Mouse (Mus musculus) midbrain, embryonic 10.5 days (tissue): ENCODE measurements around the gene Mak. TPM values are rescaled to one million over a fixed set of nuclear protein-coding genes. Genes with fewer than 3 reads are reported as not detected.
"Not testable (repeated sequence)": the region's sequence is repeated elsewhere in the genome, so short reads cannot be mapped to it uniquely, and the experiment has no call there.

Experiments used
- DNase-seq: peaks from one replicate; pipeline ENCODE4 v3.0.0-alpha.2; 2017; ENCODE audit warnings: low spot score
- H3K27ac ChIP-seq: fragments of 300-500 bp; sonication (generic); replicated peaks from 2 replicates; pipeline ENCODE4 v1.5.1; 2016; ENCODE audit warnings: mild to moderate bottlenecking
- H3K27me3 ChIP-seq: fragments of 300-500 bp; sonication (generic); 2 replicates; pipeline ENCODE4 v1.6.1; 2016; ENCODE audit warnings: low read depth, mild to moderate bottlenecking; ENCODE audit not compliant: poor library complexity, severe bottlenecking
- H3K36me3 ChIP-seq: fragments of 300-500 bp; sonication (generic); 2 replicates; pipeline ENCODE4 v1.6.1; 2016; ENCODE audit warnings: mild to moderate bottlenecking, moderate library complexity
- H3K4me1 ChIP-seq: fragments of 300-500 bp; sonication (generic); 2 replicates; pipeline ENCODE4 v1.6.1; 2016
- H3K4me3 ChIP-seq: fragments of 300-500 bp; sonication (generic); 2 replicates; pipeline ENCODE4 v1.5.1; 2016; ENCODE audit warnings: mild to moderate bottlenecking, moderate library complexity
- H3K9me3 ChIP-seq: fragments of 300-500 bp; sonication (generic); replicated peaks from 2 replicates; pipeline ENCODE4 v1.6.1; 2016; ENCODE audit warnings: mild to moderate bottlenecking
- WGBS: fragments of 180-500 bp; shearing (Covaris S2); methylation state at CpG from one replicate; pipeline ENCODE4 v1.1.7; 2016; 5-methylcytosine and 5-hydroxymethylcytosine counted together
- polyA plus RNA-seq: library from polyadenylated mRNA; unstranded; fragments of >200 nt; fragmentation: Nextera tagmentation; extraction: Ambion mirVana; gene quantifications from 2 replicates; pipeline ENCODE4 v1.2.1, GENCODE M21; 2016

Mak gene
- polyA plus RNA-seq, 1 experiment from 2014 or later = 1.0 TPM

DNA sequence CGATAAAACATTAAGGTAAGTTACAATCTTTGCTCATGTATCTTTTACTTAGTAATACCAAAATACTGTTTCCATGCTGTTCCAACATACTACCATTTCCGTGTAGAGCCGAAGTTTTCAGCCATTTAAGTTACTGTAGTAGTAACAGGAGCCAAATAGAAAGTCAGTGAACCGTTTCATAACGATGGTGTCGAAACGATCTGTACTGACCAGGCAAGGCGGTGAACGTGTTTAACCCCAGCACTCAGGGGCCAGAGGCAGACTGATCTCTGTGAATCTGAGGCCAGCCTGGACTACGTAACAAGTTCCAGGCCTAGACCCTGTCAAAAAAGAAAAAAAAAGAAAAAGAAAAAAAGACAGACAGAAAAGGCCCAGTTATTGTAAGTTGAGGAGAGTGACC, 71.2 kb downstream of the Mak start:
- Histone ChIP-seq H3K27me3 (no peaks in the 10 kb centered on the region), H3K27ac (no peak overlapping the region), H3K36me3 (peaks cover 92% of the 10 kb centered on the region), H3K4me1 (no peaks in the 10 kb centered on the region), H3K9me3 (no peaks in the 10 kb centered on the region), H3K4me3 (no peak overlapping the region)
- no peak for DNase-seq
- 95% methylated on average over 10 of the region's 10 CpGs for WGBS

DNA sequence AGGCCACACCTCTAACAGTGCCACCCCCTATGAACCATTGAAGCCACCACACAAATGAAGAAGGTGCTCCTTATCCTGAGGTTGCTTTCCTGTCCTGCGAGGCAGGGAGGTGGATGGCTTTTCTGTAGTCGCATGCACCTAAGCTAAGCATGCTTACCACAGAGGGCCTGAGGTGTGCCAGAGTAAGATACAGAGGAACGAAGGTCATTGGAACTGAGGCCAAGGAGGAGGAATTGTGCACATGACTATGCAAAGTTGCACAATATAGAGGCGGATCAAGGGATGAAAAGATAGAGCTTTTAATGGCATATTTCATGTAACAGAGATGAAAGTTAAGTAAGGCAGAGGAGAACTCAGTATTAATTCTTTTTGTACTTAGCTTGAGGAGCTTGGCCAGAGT, 73.3 kb downstream of the Mak start:
- peaks cover 81% of the 10 kb centered on the region for H3K36me3 ChIP-seq
- no peak for DNase-seq
- no peak overlapping the region for H3K4me3 ChIP-seq
- H3K27me3 ChIP-seq = no peaks in the 10 kb centered on the region
- H3K9me3 ChIP-seq = no peaks in the 10 kb centered on the region
- 95% methylated on average over 4 of the region's 4 CpGs for WGBS
- H3K27ac ChIP-seq = no peak overlapping the region
- H3K4me1 ChIP-seq = peaks cover 11% of the 10 kb centered on the region

DNA sequence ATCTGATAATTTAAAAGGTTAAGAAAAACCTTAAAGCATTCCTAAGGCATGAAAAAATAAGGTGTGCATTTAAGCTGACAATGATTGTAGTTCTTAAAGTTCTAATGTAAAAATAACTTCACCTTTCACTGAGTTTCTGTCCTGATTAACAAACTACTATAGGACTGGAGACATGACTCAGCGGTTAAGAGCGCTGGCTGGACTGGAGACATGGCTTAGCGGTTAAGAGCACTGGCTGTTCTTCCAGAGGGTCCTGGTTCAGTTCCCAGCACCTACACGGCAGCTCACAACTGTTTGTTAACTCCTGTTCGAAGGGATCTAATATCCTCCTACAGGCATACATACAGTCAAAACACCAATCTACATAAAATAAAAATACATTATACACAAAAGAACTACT, 77.5 kb downstream of the Mak start:
- Histone ChIP-seq H3K4me3 (peak overlapping the region; percentile 97), H3K9me3 (no peaks in the 10 kb centered on the region), H3K36me3 (peaks cover 38% of the 10 kb centered on the region), H3K4me1 (peaks cover 20% of the 10 kb centered on the region), H3K27me3 (no peaks in the 10 kb centered on the region), H3K27ac (no peak overlapping the region)
- WGBS = 84% methylated on average over 5 of the region's 5 CpGs
- DNase-seq = no peak

DNA sequence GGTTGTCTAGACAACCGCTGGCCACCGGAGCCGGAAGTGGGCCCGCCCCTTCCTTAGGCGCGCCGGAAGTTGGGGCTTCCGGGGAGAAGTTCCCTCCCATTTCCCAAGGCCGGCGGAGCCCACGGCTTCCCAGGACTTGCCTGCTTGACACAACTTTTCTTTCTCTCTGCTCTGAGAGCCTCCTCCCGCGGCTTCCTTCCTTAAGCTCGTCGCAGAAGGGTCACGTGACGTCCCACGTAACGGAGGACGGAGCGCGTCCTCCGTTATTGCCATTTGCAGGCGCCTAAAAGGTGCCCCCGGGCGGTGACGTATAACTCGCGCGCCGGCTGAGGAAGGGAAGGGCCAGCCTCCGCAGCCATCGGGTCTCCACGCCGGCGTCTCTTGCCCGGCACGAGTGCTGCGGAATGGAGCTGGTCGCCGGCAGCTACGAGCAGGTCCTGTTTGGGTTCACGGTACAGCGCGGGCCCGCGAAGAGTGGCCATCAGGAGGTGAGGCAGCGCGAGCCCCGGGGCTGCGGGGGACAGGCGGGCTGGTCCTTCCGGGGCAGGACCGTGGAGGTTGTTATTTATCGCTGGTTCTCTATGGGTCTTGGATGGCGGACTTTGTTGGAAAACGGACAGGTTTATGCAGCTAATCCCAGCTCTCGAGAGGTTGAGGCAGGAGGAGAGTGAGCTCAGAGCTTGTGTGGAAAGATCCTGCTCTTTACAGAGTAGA, 78.4 kb downstream of the Mak start, which contains the start of gene Pak1ip1:
TSS of gene Pak1ip1 (plus strand) at position 98 of the 714 bp plus-strand sequence.
- peaks cover 29% of the 10 kb centered on the region for H3K36me3 ChIP-seq
- peak within 1 kb of the TSS; percentile 94 for H3K27ac ChIP-seq
- H3K27me3 ChIP-seq = no peaks in the 10 kb centered on the region
- peaks cover 20% of the 10 kb centered on the region for H3K4me1 ChIP-seq
- DNase-seq = peak; percentile 93
- peak within 1 kb of the TSS; percentile 97 for H3K4me3 ChIP-seq
- H3K9me3 ChIP-seq = no peaks in the 10 kb centered on the region
- WGBS = under 1% methylated on average over 58 of the region's 58 CpGs

DNA sequence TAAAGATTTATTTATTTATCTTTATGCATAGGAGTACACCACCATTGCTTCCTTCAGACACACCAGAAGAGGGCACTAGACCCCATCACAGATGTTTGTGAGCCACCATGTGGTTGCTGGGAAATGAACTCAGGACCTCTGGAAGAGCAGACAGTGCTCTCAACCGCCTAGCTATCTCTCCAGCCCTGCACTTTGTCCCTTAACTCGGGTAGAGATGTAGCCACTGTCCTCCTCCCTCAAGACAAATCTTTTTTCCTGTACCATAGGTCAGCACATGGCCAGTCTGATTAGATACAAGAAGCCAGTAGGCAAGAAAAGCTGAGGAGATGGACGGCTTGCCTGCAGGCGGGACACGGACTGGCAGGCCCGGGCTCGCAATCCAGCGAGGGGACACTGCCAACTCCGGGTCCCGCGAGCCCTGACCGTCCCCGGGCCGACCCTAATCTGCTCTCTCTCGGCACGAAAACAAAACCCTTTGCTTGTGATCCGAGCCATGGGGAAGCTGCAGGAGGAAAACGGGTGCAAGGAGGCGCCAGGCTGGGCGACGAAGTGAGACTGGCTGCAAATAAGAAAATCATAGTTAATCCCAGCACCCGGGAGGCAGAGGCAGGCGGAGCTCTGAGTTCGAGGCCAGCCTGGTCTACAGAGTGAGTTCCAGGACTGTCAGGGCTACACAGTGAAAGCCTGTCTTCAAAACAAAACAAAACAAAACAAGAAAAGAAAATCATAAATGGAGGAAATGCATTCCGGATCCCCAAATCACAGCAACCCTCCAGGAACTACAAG, 79.2 kb downstream of the Mak start:
- Histone ChIP-seq H3K4me3 (peak overlapping the region; percentile 97), H3K27ac (peak overlapping the region; percentile 94), H3K36me3 (peaks cover 22% of the 10 kb centered on the region), H3K4me1 (peaks cover 20% of the 10 kb centered on the region), H3K27me3 (no peaks in the 10 kb centered on the region), H3K9me3 (no peaks in the 10 kb centered on the region)
- 2% methylated on average over 25 of the region's 25 CpGs for WGBS
- peak; percentile 50 for DNase-seq

DNA sequence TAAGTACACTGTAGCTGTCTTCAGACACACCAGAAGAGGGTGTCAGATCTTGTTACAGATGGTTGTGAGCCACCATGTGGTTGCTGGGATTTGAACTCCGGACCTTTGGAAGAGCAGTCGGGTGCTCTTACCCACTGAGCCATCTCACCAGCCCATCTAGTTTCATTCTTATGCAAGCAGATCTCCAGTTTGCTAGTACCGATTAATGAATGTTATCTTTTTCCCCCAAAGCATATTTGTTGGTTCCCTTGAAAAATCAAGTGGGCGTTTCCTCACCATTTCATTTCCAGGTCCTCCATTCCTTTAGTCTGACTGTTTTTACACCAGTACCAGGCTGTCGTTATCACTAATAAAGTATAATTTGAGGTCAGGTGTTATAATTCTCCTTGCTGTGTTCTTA, 81.0 kb downstream of the Mak start:
- not testable (repeated sequence) for H3K27me3 ChIP-seq, DNase-seq, H3K27ac ChIP-seq, H3K9me3 ChIP-seq, H3K4me3 ChIP-seq
- Histone ChIP-seq H3K4me1 (peaks cover 32% of the 10 kb centered on the region), H3K36me3 (0 out of 2 replicates have a peak, but pooled peaks cover 11% of the 10 kb centered on the region)
- WGBS = 90% methylated on average over 5 of the region's 5 CpGs

DNA sequence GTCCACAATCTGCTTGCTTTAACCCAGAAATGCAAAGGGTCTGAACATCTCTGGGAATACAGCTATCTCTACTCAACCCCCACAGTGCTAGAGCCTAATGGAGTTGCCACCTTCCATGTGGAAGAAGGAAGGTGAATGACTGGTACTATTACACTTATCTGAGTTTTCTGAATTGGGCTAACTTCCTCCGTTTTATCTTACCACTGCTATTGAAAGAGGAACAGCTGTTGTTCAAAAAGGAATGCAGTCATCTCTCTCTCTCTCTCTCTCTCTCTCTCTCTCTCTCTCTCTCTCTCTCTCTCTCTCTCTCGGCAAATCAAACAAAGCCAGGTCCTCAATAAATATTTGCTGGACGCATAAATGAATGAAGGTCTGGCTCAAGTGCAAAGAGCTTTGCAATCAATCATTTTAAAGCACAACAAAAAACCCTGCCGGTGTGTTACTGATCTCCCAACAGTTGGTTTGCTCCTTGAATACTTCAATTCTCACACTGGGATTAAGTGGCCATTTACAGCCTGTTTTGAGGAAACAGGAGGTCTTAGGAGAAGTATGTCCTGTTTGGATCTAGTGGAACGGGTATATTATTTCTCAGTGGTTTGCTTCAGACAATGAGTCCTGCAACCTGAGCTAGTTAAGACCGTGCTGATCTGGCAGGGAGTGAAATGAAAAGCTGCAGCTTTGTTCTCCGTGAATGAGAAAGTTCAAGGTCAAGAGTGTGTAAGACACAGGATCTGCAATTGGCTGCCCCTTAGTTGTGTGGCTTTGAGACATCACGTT, 84.8 kb downstream of the Mak start:
- DNase-seq = no peak
- H3K9me3 ChIP-seq = no peaks in the 10 kb centered on the region
- H3K36me3 ChIP-seq = no peaks in the 10 kb centered on the region
- WGBS = 43% methylated on average over 8 of the region's 8 CpGs
- H3K27me3 ChIP-seq = peaks cover 6% of the 10 kb centered on the region; the same call in 1 of the 2 replicates
- H3K4me1 ChIP-seq = peaks cover 13% of the 10 kb centered on the region
- no peak overlapping the region; the same call in 1 of the 2 replicates for H3K4me3 ChIP-seq
- H3K27ac ChIP-seq = peak overlapping the region; percentile 28; the same call in 1 of the 2 replicates

DNA sequence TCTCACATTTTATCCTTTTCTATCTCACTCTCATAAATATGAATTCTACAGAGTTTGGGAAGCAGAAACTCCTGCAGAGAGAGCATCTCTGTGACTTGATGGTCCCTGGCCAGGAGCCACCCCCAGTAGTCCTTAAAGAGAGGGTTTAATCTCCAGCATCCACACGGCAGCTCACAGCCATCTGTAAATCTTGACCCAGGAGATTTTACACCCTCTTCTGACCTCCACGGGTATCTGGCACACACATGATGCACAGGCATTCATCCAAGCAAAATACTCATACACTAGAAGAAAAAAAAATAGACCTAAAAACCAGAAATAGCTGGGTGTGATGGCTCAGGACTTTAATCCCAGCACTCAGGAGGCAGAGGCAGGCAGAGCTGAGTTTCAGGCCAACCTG, 91.1 kb downstream of the Mak start:
- no peaks in the 10 kb centered on the region for H3K36me3 ChIP-seq
- H3K27ac ChIP-seq = no peak overlapping the region
- no peaks in the 10 kb centered on the region for H3K4me1 ChIP-seq
- no peaks in the 10 kb centered on the region for H3K9me3 ChIP-seq
- H3K4me3 ChIP-seq = no peak overlapping the region
- peaks cover 6% of the 10 kb centered on the region; the same call in 1 of the 2 replicates for H3K27me3 ChIP-seq
- no peak for DNase-seq
- WGBS = 80% methylated on average over 2 of the region's 2 CpGs

DNA sequence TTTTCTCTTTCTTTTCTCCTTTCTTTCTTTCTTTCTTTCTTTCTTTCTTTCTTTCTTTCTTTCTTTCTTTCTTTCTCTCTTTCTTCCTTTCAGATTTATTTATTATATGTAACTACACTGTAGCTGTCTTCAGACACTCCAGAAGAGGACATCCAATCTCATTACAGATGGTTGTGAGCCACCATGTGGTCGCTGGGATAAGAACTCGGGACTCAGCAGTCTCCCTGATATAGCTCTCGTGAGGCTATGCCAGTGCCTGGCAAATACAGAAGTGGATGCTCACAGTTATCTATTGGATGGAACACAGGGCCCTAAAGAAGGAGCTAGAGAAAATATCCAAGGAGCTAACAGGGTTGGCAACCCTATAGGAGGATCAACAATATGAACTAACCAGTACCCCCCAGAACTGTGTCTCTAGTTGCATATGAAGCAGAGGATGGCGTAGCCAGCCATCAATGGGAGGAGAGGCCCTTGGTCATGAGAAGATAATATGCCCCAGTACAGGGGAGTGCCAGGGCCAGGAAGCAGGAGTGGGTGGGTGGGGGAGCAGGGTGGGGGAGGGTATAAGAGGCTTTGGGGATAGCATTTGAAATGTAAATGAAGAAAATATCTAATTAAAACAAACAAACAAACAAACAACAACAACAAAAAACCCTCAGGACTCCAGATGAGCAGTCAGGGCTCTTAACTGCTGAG, 91.8 kb downstream of the Mak start:
- not testable (repeated sequence) for H3K27me3 ChIP-seq, H3K4me1 ChIP-seq, H3K27ac ChIP-seq, H3K36me3 ChIP-seq, H3K9me3 ChIP-seq, DNase-seq, H3K4me3 ChIP-seq
- 73% methylated on average over 4 of the region's 4 CpGs for WGBS

DNA sequence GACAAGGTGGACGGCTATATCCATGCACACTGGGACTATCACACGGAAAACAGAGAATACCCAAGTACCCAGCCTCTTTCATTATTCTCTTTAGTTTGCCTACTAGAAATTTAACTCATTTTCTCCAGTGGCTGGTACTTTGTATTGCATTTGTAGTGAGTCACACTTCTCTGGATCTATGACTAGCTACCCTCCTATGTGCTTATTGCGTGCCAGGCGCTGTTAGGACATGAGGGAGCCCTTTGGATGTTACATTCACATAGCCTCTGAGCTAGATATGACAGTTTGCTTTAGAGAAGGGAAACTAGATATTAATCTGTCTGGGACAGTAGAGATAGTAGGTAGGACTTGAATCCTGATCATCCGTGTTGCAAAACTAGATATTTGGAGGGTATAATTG, 93.4 kb downstream of the Mak start:
- no peaks in the 10 kb centered on the region for H3K4me1 ChIP-seq
- 94% methylated on average over 5 of the region's 5 CpGs for WGBS
- H3K27ac ChIP-seq = no peak overlapping the region
- H3K27me3 ChIP-seq = no peaks in the 10 kb centered on the region
- H3K36me3 ChIP-seq = no peaks in the 10 kb centered on the region
- H3K4me3 ChIP-seq = no peak overlapping the region
- H3K9me3 ChIP-seq = no peaks in the 10 kb centered on the region
- DNase-seq = no peak

DNA sequence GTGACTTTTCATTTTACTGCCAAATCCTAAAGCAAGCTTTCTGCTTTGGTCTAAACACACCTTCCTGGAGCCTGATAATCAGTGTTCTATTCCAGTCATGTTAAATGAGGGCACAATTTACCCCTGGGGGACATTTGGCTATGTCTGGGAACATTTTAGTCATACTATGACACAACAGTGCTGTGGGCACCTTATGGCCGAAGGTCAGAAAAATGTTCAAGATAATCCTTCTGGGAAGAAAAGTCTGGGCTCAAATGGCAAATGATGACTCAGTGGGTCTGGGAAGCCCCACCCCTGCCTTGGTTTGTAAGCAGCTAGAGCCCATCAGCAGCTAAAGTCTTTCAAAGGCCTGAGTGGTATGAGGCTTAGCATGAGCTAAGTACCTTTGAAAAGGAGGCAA, 96.7 kb downstream of the Mak start:
- H3K36me3 ChIP-seq = no peaks in the 10 kb centered on the region
- no peaks in the 10 kb centered on the region for H3K4me1 ChIP-seq
- H3K9me3 ChIP-seq = no peaks in the 10 kb centered on the region
- WGBS = 78% methylated on average over 1 of the region's 1 CpGs
- H3K27me3 ChIP-seq = no peaks in the 10 kb centered on the region
- DNase-seq = no peak
- no peak overlapping the region for H3K4me3 ChIP-seq
- H3K27ac ChIP-seq = no peak overlapping the region

DNA sequence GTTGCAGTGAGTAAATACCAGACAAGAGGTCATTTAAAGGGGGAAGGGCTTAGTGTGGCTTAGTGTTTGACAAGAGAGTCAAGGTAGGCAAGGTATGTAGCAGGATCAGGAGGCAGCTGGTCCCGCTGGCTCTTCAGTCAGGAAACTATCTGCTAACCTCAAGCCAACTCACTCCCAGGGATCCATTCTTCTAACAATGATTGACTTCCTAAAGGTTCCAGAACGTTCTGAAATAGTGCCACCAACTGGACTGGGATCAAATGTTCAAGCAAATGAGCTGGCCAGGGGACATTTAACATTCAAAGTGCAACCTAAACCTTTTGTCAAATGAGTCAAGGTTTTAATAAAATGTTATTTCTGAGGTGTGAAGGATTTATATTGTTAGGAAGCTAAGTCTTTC, 100.2 kb downstream of the Mak start:
- 70% methylated on average over 2 of the region's 2 CpGs for WGBS
- no peak for DNase-seq
- no peaks in the 10 kb centered on the region for H3K4me1 ChIP-seq
- H3K27me3 ChIP-seq = no peaks in the 10 kb centered on the region
- H3K9me3 ChIP-seq = no peaks in the 10 kb centered on the region
- no peaks in the 10 kb centered on the region for H3K36me3 ChIP-seq
- H3K27ac ChIP-seq = no peak overlapping the region
- no peak overlapping the region for H3K4me3 ChIP-seq
